Mouse (Mus musculus) intestine, embryonic 14.5 days (tissue): ENCODE data around the gene Gdf9. TPM values are rescaled to one million over a fixed set of nuclear protein-coding genes. Genes with fewer than 3 reads are reported as not detected.
A peak's percentile ranks its signal among the peaks of the same experiment; 100 is the strongest.

ENCODE experiments used
- ATAC-seq: fragments of 200-750 bp; cut with Nextera tagmentation; replicated peaks from 2 replicates; pipeline ENCODE4 v1.8.0; 2017; ENCODE audit warnings: low read depth, moderate number of reproducible peaks, moderate TSS enrichment, moderate library complexity; ENCODE audit not compliant: low FRiP score, low TSS enrichment
- DNase-seq: peaks from one replicate; pipeline ENCODE4 v3.0.0-alpha.2; 2018; ENCODE audit warnings: low spot score
- H3K27ac ChIP-seq: fragments of 300-500 bp; sonication (generic); 2 replicates; pipeline ENCODE4 v1.5.1; 2014; ENCODE audit warnings: low read depth, mild to moderate bottlenecking, control low read depth
- H3K27me3 ChIP-seq: fragments of 300-500 bp; sonication (generic); replicated peaks from 2 replicates; pipeline ENCODE4 v1.6.1; 2014; ENCODE audit warnings: low read length, control low read depth; ENCODE audit not compliant: control insufficient read depth, insufficient read depth
- H3K36me3 ChIP-seq: fragments of 300-500 bp; sonication (generic); 2 replicates; pipeline ENCODE4 v1.6.1; 2014; ENCODE audit warnings: low read length, control low read depth; ENCODE audit not compliant: control insufficient read depth, insufficient read depth
- H3K4me1 ChIP-seq: fragments of 300-500 bp; sonication (generic); replicated peaks from 2 replicates; pipeline ENCODE4 v1.6.1; 2014; ENCODE audit warnings: low read length, control low read depth, mixed read lengths; ENCODE audit not compliant: control insufficient read depth, insufficient read depth
- H3K4me2 ChIP-seq: fragments of 300-500 bp; sonication (generic); 2 replicates; pipeline ENCODE4 v1.6.1; 2014; ENCODE audit warnings: low read length
- H3K4me3 ChIP-seq: fragments of 300-500 bp; sonication (generic); 2 replicates; pipeline ENCODE4 v1.5.1; 2014; ENCODE audit warnings: low read depth, low read length, control low read depth, mixed read lengths
- H3K9ac ChIP-seq: fragments of 300-500 bp; sonication (generic); 2 replicates; pipeline ENCODE4 v1.6.1; 2014; ENCODE audit warnings: mild to moderate bottlenecking, low read length
- H3K9me3 ChIP-seq: fragments of 300-500 bp; sonication (generic); 2 replicates; pipeline ENCODE4 v1.6.1; 2016; ENCODE audit warnings: low read length, control low read depth; ENCODE audit not compliant: control insufficient read depth
- WGBS: fragments of 180-500 bp; shearing (Covaris S2); extraction: QIAGEN DNeasy Blood & Tissue Kit; methylation state at CpG from one replicate; pipeline ENCODE4 v1.1.7; 2014; 5-methylcytosine and 5-hydroxymethylcytosine counted together
- polyA plus RNA-seq: library from polyadenylated mRNA; unstranded; fragments of >200 nt; fragmentation: Nextera tagmentation; extraction: Ambion mirVana; gene quantifications from 2 replicates; pipeline ENCODE4 v1.2.1, GENCODE M21; 2014

Gene Gdf9
- polyA plus RNA-seq, 1 experiment from 2014 or later, result 1.7 TPM

GRCm38 (mm10) chr11:53450070-53450705 lies 19.4 kb downstream of the Gdf9 start:
- H3K9ac ChIP-seq, result no peak overlapping the region
- ATAC-seq (peak; percentile 38; the same call in 1 of the 2 replicates), DNase-seq (no peak)
- no peak overlapping the region for H3K4me3 ChIP-seq
- no peaks in the 10 kb centered on the region for H3K27me3 ChIP-seq
- no peaks in the 10 kb centered on the region; the same call in 1 of the 2 replicates for H3K4me1 ChIP-seq
- H3K9me3 ChIP-seq, result no peaks in the 10 kb centered on the region
- whole genome bisulfite sequencing, result 41% methylated on average over 15 of the region's 15 CpGs
- H3K4me2 ChIP-seq, result peak overlapping the region; percentile 11; the same call in 1 of the 2 replicates
- H3K27ac ChIP-seq, result 0 out of 2 replicates have a peak overlapping the region, but pooled peaks have one; percentile 16
- H3K36me3 ChIP-seq, result no peaks in the 10 kb centered on the region

GRCm38 (mm10) chr11:53451361-53451760 lies 20.5 kb downstream of the Gdf9 start:
- ATAC-seq, result no peak
- H3K27ac ChIP-seq, result no peak overlapping the region

GRCm38 (mm10) chr11:53452396-53452795 lies 21.6 kb downstream of the Gdf9 start:
- H3K36me3 ChIP-seq, result no peaks in the 10 kb centered on the region
- no peak for DNase-seq
- WGBS, result 96% methylated on average over 9 of the region's 9 CpGs
- H3K4me1 ChIP-seq, result no peaks in the 10 kb centered on the region; the same call in 1 of the 2 replicates
- ATAC-seq, result no peak
- H3K9ac ChIP-seq, result no peak overlapping the region
- H3K27ac ChIP-seq, result no peak overlapping the region
- H3K4me2 ChIP-seq, result no peak overlapping the region
- H3K9me3 ChIP-seq, result no peaks in the 10 kb centered on the region
- H3K4me3 ChIP-seq, result no peak overlapping the region
- H3K27me3 ChIP-seq, result peaks cover under 1% of the 10 kb centered on the region; the same call in 1 of the 2 replicates

More at GRCm38 (mm10) chr11:53451361-53451760, 20.5 kb downstream of the Gdf9 start:
- Histone ChIP-seq H3K9ac (no peak overlapping the region), H3K4me2 (no peak overlapping the region), H3K4me3 (no peak overlapping the region), H3K36me3 (no peaks in the 10 kb centered on the region), H3K4me1 (no peaks in the 10 kb centered on the region; the same call in 1 of the 2 replicates), H3K27me3 (no peaks in the 10 kb centered on the region), H3K9me3 (no peaks in the 10 kb centered on the region)
- no peak for DNase-seq
- 52% methylated on average over 2 of the region's 2 CpGs for WGBS

GRCm38 (mm10) chr11:53453031-53453430 lies 22.2 kb downstream of the Gdf9 start:
- DNase-seq (no peak), ATAC-seq (no peak)
- no peak overlapping the region for H3K4me3 ChIP-seq
- no peaks in the 10 kb centered on the region for H3K36me3 ChIP-seq
- peaks cover 7% of the 10 kb centered on the region for H3K27me3 ChIP-seq
- no peak overlapping the region for H3K4me2 ChIP-seq
- H3K9ac ChIP-seq, result no peak overlapping the region
- no peaks in the 10 kb centered on the region; the same call in 1 of the 2 replicates for H3K4me1 ChIP-seq
- no peaks in the 10 kb centered on the region for H3K9me3 ChIP-seq
- H3K27ac ChIP-seq, result no peak overlapping the region
- 85% methylated on average over 5 of the region's 5 CpGs for WGBS

GRCm38 (mm10) chr11:53456474-53457371 lies 25.9 kb downstream of the Gdf9 start, which contains the start of the genes Gm10447 and Shroom1:
Gm10447 (minus strand) TSS chr11:53457110.
Shroom1 (plus strand) TSS chr11:53457205.
- ATAC-seq, result peak; percentile 85
- Histone ChIP-seq H3K4me3 (peak within 1 kb of the TSS; percentile 56), H3K4me1 (no peaks in the 10 kb centered on the region), H3K36me3 (no peaks in the 10 kb centered on the region), H3K9me3 (no peaks in the 10 kb centered on the region), H3K27ac (no peak within 1 kb of the TSS), H3K4me2 (peak within 1 kb of the TSS; percentile 87), H3K9ac (peak within 1 kb of the TSS; percentile 49), H3K27me3 (peaks cover 15% of the 10 kb centered on the region)
- WGBS, result 4% methylated on average over 42 of the region's 42 CpGs
- DNase-seq, result peak; percentile 77

- peak overlapping the region; percentile 49 for H3K9ac ChIP-seq
- H3K4me3 ChIP-seq, result peak overlapping the region; percentile 56
- H3K4me2 ChIP-seq, result peak overlapping the region; percentile 87
- no peak for DNase-seq
- H3K9me3 ChIP-seq, result no peaks in the 10 kb centered on the region
- H3K4me1 ChIP-seq, result no peaks in the 10 kb centered on the region
- peaks cover 23% of the 10 kb centered on the region for H3K27me3 ChIP-seq
- no peak overlapping the region for H3K27ac ChIP-seq
- 8% methylated on average over 29 of the region's 29 CpGs for WGBS
- no peaks in the 10 kb centered on the region for H3K36me3 ChIP-seq
- ATAC-seq, result peak; percentile 28
Measured at GRCm38 (mm10) chr11:53457372-53457954, 26.6 kb downstream of the Gdf9 start.

GRCm38 (mm10) chr11:53458996-53459395 lies 28.2 kb downstream of the Gdf9 start:
- peaks cover 38% of the 10 kb centered on the region for H3K27me3 ChIP-seq
- H3K9me3 ChIP-seq, result no peaks in the 10 kb centered on the region
- no peaks in the 10 kb centered on the region for H3K4me1 ChIP-seq
- H3K36me3 ChIP-seq, result no peaks in the 10 kb centered on the region
- DNase-seq (no peak), ATAC-seq (no peak)
- WGBS, result 58% methylated on average over 3 of the region's 3 CpGs
- no peak overlapping the region for H3K27ac ChIP-seq
- H3K4me2 ChIP-seq, result no peak overlapping the region
- no peak overlapping the region for H3K4me3 ChIP-seq
- no peak overlapping the region for H3K9ac ChIP-seq

- no peaks in the 10 kb centered on the region for H3K4me1 ChIP-seq
- H3K4me2 ChIP-seq, result no peak overlapping the region
- no peak overlapping the region for H3K4me3 ChIP-seq
- H3K36me3 ChIP-seq, result no peaks in the 10 kb centered on the region
- no peak overlapping the region for H3K9ac ChIP-seq
- no peak overlapping the region for H3K27ac ChIP-seq
- ATAC-seq (no peak), DNase-seq (no peak)
- H3K9me3 ChIP-seq, result no peaks in the 10 kb centered on the region
- peaks cover 50% of the 10 kb centered on the region for H3K27me3 ChIP-seq
- WGBS, result 78% methylated on average over 3 of the region's 3 CpGs
Measured at GRCm38 (mm10) chr11:53460192-53460591, 29.4 kb downstream of the Gdf9 start.
